Mouse (Mus musculus): ENCODE measurements at regions not wholly inside any gene's neighbourhood (a gene's known extent, or its start where the extent isn't known, plus 50 kb on each side); places are given as distances from the start of the nearest gene placed in this dataset.

- TF ChIP-seq CTCF (conservative IDR thresholded peaks at IDR 0.05; ENCODE audit: insufficient read depth, insufficient read length, low read depth, low read length) (no peak), POLR2A (IDR thresholded peaks at IDR 0.05; ENCODE audit: low read depth, low read length) (no peak)
Measured at GRCm38 (mm10) chr4:89463121-89463520, 152.3 kb upstream of the Cdkn2b start.

Data from kidney, adult 2 months (tissue).